Comparison of ENCODE assay signal across 14 mouse cellular contexts in genomic region chr6:93936359-93936758, GRCm38 (mm10).
"Had no signal": no experiment of that assay in that cellular context is flagged by ENCODE, and none has a peak within 500 bp of the region (broad histone marks: within the 10 kb centered on the region; RNA-seq: fewer than 3 reads in every experiment).

No protein-coding gene starts in this region.

- H3K27ac ChIP-seq: limb, embryonic 13.5 days; liver, embryonic 13.5 days; midbrain, embryonic 12.5 days; neural tube, embryonic 13.5 days; stomach, embryonic 15.5 days had no signal

- H3K9ac ChIP-seq: limb, embryonic 13.5 days; liver, embryonic 13.5 days; midbrain, embryonic 12.5 days; neural tube, embryonic 13.5 days; stomach, embryonic 15.5 days had no signal

- H3K4me3 ChIP-seq: limb, embryonic 13.5 days; liver, embryonic 13.5 days; midbrain, embryonic 12.5 days; neural tube, embryonic 13.5 days; stomach, embryonic 15.5 days had no signal

- H3K4me1 ChIP-seq: midbrain, embryonic 12.5 days; neural tube, embryonic 13.5 days; stomach, embryonic 15.5 days had no signal

- H3K4me2 ChIP-seq: limb, embryonic 13.5 days; liver, embryonic 13.5 days; midbrain, embryonic 12.5 days; neural tube, embryonic 13.5 days; stomach, embryonic 15.5 days had no signal

- H3K9me3 ChIP-seq: limb, embryonic 13.5 days; liver, embryonic 13.5 days; midbrain, embryonic 12.5 days; neural tube, embryonic 13.5 days; stomach, embryonic 15.5 days had no signal

- H3K27me3 ChIP-seq: limb, embryonic 13.5 days; liver, embryonic 13.5 days; midbrain, embryonic 12.5 days; neural tube, embryonic 13.5 days; stomach, embryonic 15.5 days had no signal

- ATAC-seq: hindbrain, embryonic 16.5 days; inflammation-experienced regulatory T-cells, adult 6 months; midbrain, embryonic 16.5 days had no signal

- H3K36me3 ChIP-seq: limb, embryonic 13.5 days; liver, embryonic 13.5 days; midbrain, embryonic 12.5 days; neural tube, embryonic 13.5 days; stomach, embryonic 15.5 days had no signal

- DNase-seq: left cerebral cortex, postnatal 4 days; liver, embryonic 13.5 days; lung, adult 18-20 months; retina, postnatal 1 day; right cerebral cortex, postnatal 4 days; thymus, adult 2 months; thymus, postnatal 25 days had no signal
